Mouse (Mus musculus): ENCODE measurements at regions not wholly inside any gene's neighbourhood (a gene's known extent, or its start where the extent isn't known, plus 50 kb on each side); places are given as distances from the start of the nearest gene placed in this dataset.

- DNase-seq (ENCODE audit: low spot score), result no peak
Measured at GRCm38 (mm10) chr17:87202958-87203720, 62.6 kb downstream of the Mcfd2 start.

GRCm38 (mm10) chr17:87202490-87202889, 63.2 kb downstream of the Mcfd2 start:
- peak; percentile 15 for DNase-seq (ENCODE audit: low spot score)

- DNase-seq (ENCODE audit: low spot score), result peak; percentile 17
Measured at GRCm38 (mm10) chr17:87200721-87201242, 65.0 kb downstream of the Mcfd2 start.

GRCm38 (mm10) chr17:87200134-87200533, 65.6 kb downstream of the Mcfd2 start:
- no peak for DNase-seq (ENCODE audit: low spot score)

GRCm38 (mm10) chr17:87199134-87199533, 66.6 kb downstream of the Mcfd2 start:
- no peak for DNase-seq (ENCODE audit: low spot score)

- DNase-seq (ENCODE audit: low spot score), result no peak
Measured at GRCm38 (mm10) chr17:87197434-87197833, 68.3 kb downstream of the Mcfd2 start.

GRCm38 (mm10) chr17:87194639-87195038, 71.1 kb downstream of the Mcfd2 start:
- DNase-seq (ENCODE audit: low spot score), result no peak

GRCm38 (mm10) chr17:87193482-87193881, 72.3 kb downstream of the Mcfd2 start:
- no peak for DNase-seq (ENCODE audit: low spot score)

GRCm38 (mm10) chr17:87189670-87190069, 76.1 kb downstream of the Mcfd2 start:
- DNase-seq (ENCODE audit: low spot score), result no peak
